In genomic region chr8:126824575-126825208, GRCm38 (mm10) we compare ENCODE assay signal across 8 mouse cellular contexts.
DNase-seq lines count a peak whose midpoint lies in the region; ATAC-seq and TF ChIP-seq lines count a peak whose summit lies in the region.

No protein-coding gene starts in this region.

- H3K27ac ChIP-seq in embryonic facial prominence, embryonic 11.5 days (replicated peaks; ENCODE audit: low read depth, low read length) = peak overlapping the region; percentile 99; the same call in 1 of the 2 replicates
- H3K27ac ChIP-seq in heart, embryonic 15.5 days = peak overlapping the region; percentile 93
- H3K27ac ChIP-seq in cerebellum, adult 2 months (ENCODE audit: insufficient read depth, low read length) = no peak overlapping the region

- TF ChIP-seq POLR2A in cerebellum, adult 2 months (IDR thresholded peaks at IDR 0.05; ENCODE audit: borderline replicate concordance, insufficient read depth, low read length) = no peak

- peaks cover 13% of the 10 kb centered on the region for H3K4me1 ChIP-seq in embryonic facial prominence, embryonic 11.5 days (ENCODE audit: control insufficient read depth, insufficient read depth, low read length)
- H3K4me1 ChIP-seq in heart, embryonic 15.5 days (replicated peaks) = peaks cover 50% of the 10 kb centered on the region
- peaks cover 5% of the 10 kb centered on the region; the same call in 1 of the 2 replicates for H3K4me1 ChIP-seq in cerebellum, adult 2 months (ENCODE audit: control insufficient read depth, insufficient read depth, low read length)

- H3K9me3 ChIP-seq in embryonic facial prominence, embryonic 11.5 days (replicated peaks; ENCODE audit: control insufficient read depth, low read length) = no peaks in the 10 kb centered on the region
- H3K9me3 ChIP-seq in heart, embryonic 15.5 days (replicated peaks) = no peaks in the 10 kb centered on the region

- peak overlapping the region; percentile 41 for H3K9ac ChIP-seq in embryonic facial prominence, embryonic 11.5 days (replicated peaks; ENCODE audit: low read length)
- H3K9ac ChIP-seq in heart, embryonic 15.5 days = no peak overlapping the region

- DNase-seq in heart, adult 18-20 months = peak; percentile 49 to 78
- DNase-seq in heart, adult 8-10 months (ENCODE audit: low spot score) = no peak
- peak; percentile 65 for DNase-seq in embryonic facial prominence, embryonic 11.5 days (ENCODE audit: low spot score)
- peak; percentile 87 for DNase-seq in kidney, postnatal 14 days
- peak; percentile 31 for DNase-seq in mesoderm, embryonic 11.5 days (ENCODE audit: low read depth, low spot score)
- no peak for DNase-seq in c-Kit-positive CD71-positive TER-119-positive erythroid progenitor cells, embryonic 14.5 days (ENCODE audit: low spot score)
- no peak for DNase-seq in cerebellum, adult 2 months

- no peak overlapping the region for H3K4me2 ChIP-seq in embryonic facial prominence, embryonic 11.5 days (ENCODE audit: low read depth, low read length)
- no peak overlapping the region for H3K4me2 ChIP-seq in heart, embryonic 15.5 days

- H3K36me3 ChIP-seq in embryonic facial prominence, embryonic 11.5 days (replicated peaks; ENCODE audit: control insufficient read depth, insufficient read depth, low read depth, low read length) = no peaks in the 10 kb centered on the region
- H3K36me3 ChIP-seq in heart, embryonic 15.5 days = no peaks in the 10 kb centered on the region

- TF ChIP-seq CTCF in cerebellum, adult 2 months (IDR thresholded peaks at IDR 0.05; ENCODE audit: borderline replicate concordance, insufficient read depth, low read depth, low read length) = no peak

- WGBS in embryonic facial prominence, embryonic 11.5 days = 42% methylated on average over 8 of the region's 10 CpGs
- WGBS in heart, embryonic 15.5 days = 46% methylated on average over 10 of the region's 10 CpGs
- 28% methylated on average over 10 of the region's 10 CpGs for WGBS in cerebellum, adult 2 months

- ATAC-seq in embryonic facial prominence, embryonic 11.5 days (replicated peaks; ENCODE audit: insufficient number of reproducible peaks, low FRiP score, low TSS enrichment, low read depth) = 0 out of 2 replicates have a peak, but pooled peaks have one; percentile 12
- no peak for ATAC-seq in heart, embryonic 15.5 days (replicated peaks; ENCODE audit: insufficient number of reproducible peaks, insufficient read depth, low FRiP score, low read depth)

- H3K27me3 ChIP-seq in embryonic facial prominence, embryonic 11.5 days (ENCODE audit: control insufficient read depth, insufficient read depth, low read length) = no peaks in the 10 kb centered on the region
- no peaks in the 10 kb centered on the region for H3K27me3 ChIP-seq in heart, embryonic 15.5 days
- H3K27me3 ChIP-seq in cerebellum, adult 2 months (ENCODE audit: control insufficient read depth, insufficient read depth, low read length) = no peaks in the 10 kb centered on the region

- no peak overlapping the region for H3K4me3 ChIP-seq in embryonic facial prominence, embryonic 11.5 days (ENCODE audit: low read depth, low read length)
- no peak overlapping the region for H3K4me3 ChIP-seq in heart, embryonic 15.5 days
- no peak overlapping the region for H3K4me3 ChIP-seq in cerebellum, adult 2 months (replicated peaks; ENCODE audit: insufficient read depth, low read depth, low read length)

Comparison
In these comparisons a context has a peak if more than half of its experiments do, and no peak if none do; other contexts are left out.
1. DNase-seq: peak in heart, adult 18-20 months (2 of 2), embryonic facial prominence, embryonic 11.5 days (single experiment), kidney, postnatal 14 days (single experiment) and mesoderm, embryonic 11.5 days (single experiment); none in heart, adult 8-10 months (single experiment), c-Kit-positive CD71-positive TER-119-positive erythroid progenitor cells, embryonic 14.5 days (single experiment) and cerebellum, adult 2 months (0 of 2).